Mouse (Mus musculus): Measurements from ENCODE around the gene Slc7a11.

DNA sequence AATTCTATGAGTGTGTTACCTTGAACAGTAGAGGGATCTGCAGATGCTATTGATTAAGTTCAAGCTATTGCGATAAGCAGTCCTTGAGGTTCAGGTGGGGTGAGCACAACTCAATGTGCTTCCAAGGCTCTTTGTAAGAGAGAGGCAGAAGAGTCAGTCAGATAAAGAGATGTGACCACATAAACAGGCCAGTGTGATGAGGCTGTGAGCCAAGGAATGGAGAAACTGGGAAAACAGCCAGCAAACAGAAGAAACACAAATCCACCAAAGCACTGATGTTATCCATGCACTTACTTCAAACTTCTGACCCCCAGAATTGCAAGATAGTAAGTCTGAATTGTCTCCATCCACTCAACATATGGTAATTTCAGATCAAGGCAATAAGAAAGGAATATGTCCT, 99.0 kb downstream of the Slc7a11 start:
- no peak for TF ChIP-seq CTCF (IDR thresholded peaks at IDR 0.05; ENCODE audit: low read depth)
- no peak for TF ChIP-seq EP300 (IDR thresholded peaks at IDR 0.05; ENCODE audit: low read depth)

Data from heart, postnatal 0 days (tissue).